Mouse (Mus musculus) neural tube, embryonic 13.5 days (tissue): Measurements from ENCODE around the gene Ndufb5. TPM values are rescaled to one million over a fixed set of nuclear protein-coding genes. Genes with fewer than 3 reads are reported as not detected.
"Not testable (repeated sequence)": the region's sequence is repeated elsewhere in the genome, so short reads cannot be mapped to it uniquely, and the experiment has no call there.

Experiments
- ATAC-seq: fragments of 200-750 bp; cut with Nextera tagmentation; 2 replicates; pipeline ENCODE4 v1.8.0; 2017; ENCODE audit warnings: low read depth, mild to moderate bottlenecking, moderate TSS enrichment, moderate library complexity
- H3K27ac ChIP-seq: fragments of 300-500 bp; sonication (generic); replicated peaks from 2 replicates; pipeline ENCODE4 v1.5.1; 2015; ENCODE audit warnings: moderate library complexity, mild to moderate bottlenecking, inconsistent platforms
- H3K27me3 ChIP-seq: fragments of 300-500 bp; sonication (generic); 2 replicates; pipeline ENCODE4 v1.6.1; 2015; ENCODE audit warnings: mild to moderate bottlenecking, inconsistent platforms
- H3K36me3 ChIP-seq: fragments of 300-500 bp; sonication (generic); 2 replicates; pipeline ENCODE4 v1.6.1; 2015; ENCODE audit warnings: mild to moderate bottlenecking, inconsistent platforms
- H3K4me1 ChIP-seq: fragments of 300-500 bp; sonication (generic); replicated peaks from 2 replicates; pipeline ENCODE4 v1.6.1; 2015; ENCODE audit warnings: inconsistent platforms
- H3K4me2 ChIP-seq: fragments of 300-500 bp; sonication (generic); 2 replicates; pipeline ENCODE4 v1.6.1; 2015; ENCODE audit warnings: inconsistent platforms, mild to moderate bottlenecking, moderate library complexity
- H3K4me3 ChIP-seq: fragments of 300-500 bp; sonication (generic); 2 replicates; pipeline ENCODE4 v1.5.1; 2015; ENCODE audit warnings: mild to moderate bottlenecking, inconsistent platforms
- H3K9ac ChIP-seq: fragments of 300-500 bp; sonication (generic); 2 replicates; pipeline ENCODE4 v1.6.1; 2015; ENCODE audit warnings: moderate library complexity, mild to moderate bottlenecking, inconsistent platforms
- H3K9me3 ChIP-seq: fragments of 300-500 bp; sonication (generic); 2 replicates; pipeline ENCODE4 v1.6.1; 2016; ENCODE audit warnings: inconsistent platforms
- WGBS: fragments of 180-500 bp; shearing (Covaris S2); methylation state at CpG from one replicate; pipeline ENCODE4 v1.1.7; 2015; 5-methylcytosine and 5-hydroxymethylcytosine counted together
- polyA plus RNA-seq: library from polyadenylated mRNA; unstranded; fragments of >200 nt; fragmentation: Nextera tagmentation; extraction: Ambion mirVana; gene quantifications from 2 replicates; pipeline ENCODE4 v1.2.1, GENCODE M21; 2015

Ndufb5 gene
- polyA plus RNA-seq, 1 experiment from 2014 or later, result 354 TPM

DNA sequence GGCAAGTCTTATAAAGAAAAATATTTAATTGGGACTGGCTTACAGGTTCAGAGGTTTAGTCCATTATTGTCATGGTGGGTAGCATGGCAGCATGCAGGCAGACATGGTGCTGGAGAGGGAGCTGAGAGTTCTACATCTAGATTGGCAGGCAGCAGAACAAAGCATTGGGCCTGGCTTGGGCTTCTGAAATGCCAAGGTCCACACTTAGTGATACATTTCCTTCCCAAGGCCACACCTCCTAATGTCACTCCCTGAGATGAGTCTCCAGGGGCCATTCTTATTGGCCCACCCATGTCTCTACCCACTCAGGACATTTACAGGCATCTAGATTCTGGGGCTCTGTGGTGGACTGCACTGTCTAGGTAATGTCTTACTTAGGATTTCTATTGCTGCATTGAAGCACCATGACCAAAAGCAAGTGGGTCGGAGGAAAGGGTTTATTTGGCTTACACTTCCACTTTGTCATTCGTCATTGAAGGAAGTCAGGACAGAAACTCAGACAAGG, 5.5 kb downstream of the Ndufb5 start:
- Histone ChIP-seq H3K27ac (no peak overlapping the region), H3K4me3 (no peak overlapping the region), H3K9ac (no peak overlapping the region), H3K27me3 (no peaks in the 10 kb centered on the region), H3K4me1 (peaks cover 23% of the 10 kb centered on the region), H3K4me2 (no peak overlapping the region), H3K36me3 (peaks cover 54% of the 10 kb centered on the region), H3K9me3 (no peaks in the 10 kb centered on the region)
- no peak for ATAC-seq
- WGBS, result 90% methylated on average over 2 of the region's 2 CpGs

DNA sequence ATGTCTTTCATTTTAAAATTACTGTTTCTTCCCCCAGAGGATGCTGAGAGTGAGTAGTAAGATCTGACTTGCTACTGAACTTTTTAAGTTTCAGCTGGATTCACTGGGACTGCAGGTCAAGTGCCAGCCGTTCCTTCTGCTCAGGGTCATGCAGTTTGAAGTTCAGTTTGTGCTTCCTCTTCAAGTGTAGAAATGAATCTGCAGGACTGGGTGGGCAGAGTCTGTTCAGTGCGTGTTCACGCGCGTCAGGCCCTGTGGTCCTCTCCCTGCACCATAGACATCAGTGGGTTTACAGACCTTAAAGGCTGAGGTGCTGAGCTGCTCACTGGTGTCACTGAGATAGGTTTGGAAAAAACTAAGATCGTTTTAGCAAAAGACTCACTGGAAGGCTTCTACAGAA, 8.2 kb downstream of the Ndufb5 start:
- Histone ChIP-seq H3K36me3 (peaks cover 65% of the 10 kb centered on the region), H3K9ac (no peak overlapping the region), H3K4me2 (no peak overlapping the region), H3K27ac (no peak overlapping the region), H3K27me3 (no peaks in the 10 kb centered on the region), H3K4me1 (no peaks in the 10 kb centered on the region), H3K9me3 (no peaks in the 10 kb centered on the region), H3K4me3 (no peak overlapping the region)
- no peak for ATAC-seq
- 94% methylated on average over 6 of the region's 6 CpGs for WGBS

DNA sequence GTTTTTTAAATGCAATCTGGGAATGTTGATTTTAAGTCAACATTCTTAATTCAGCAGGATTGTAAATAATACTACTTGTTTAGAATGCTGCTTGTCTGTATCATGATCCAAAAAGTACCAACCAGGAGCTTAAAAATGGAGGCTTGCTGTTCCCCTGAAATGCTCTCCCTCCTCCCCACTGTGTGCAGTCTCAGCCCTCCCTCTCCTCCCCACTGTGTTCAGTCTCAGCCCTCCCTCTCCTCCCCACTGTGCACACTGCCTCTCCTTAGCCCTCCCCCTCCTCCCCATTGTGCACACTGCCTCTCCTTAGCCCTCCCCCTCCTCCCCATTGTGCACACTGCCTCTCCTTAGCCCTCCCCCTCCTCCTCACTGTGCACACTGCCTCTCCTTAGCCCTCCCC, 8.6 kb downstream of the Ndufb5 start:
- not testable (repeated sequence) for H3K9ac ChIP-seq, H3K9me3 ChIP-seq, H3K27ac ChIP-seq, H3K4me3 ChIP-seq, H3K27me3 ChIP-seq, ATAC-seq, H3K4me2 ChIP-seq, H3K4me1 ChIP-seq
- H3K36me3 ChIP-seq, result peaks cover 69% of the 10 kb centered on the region

DNA sequence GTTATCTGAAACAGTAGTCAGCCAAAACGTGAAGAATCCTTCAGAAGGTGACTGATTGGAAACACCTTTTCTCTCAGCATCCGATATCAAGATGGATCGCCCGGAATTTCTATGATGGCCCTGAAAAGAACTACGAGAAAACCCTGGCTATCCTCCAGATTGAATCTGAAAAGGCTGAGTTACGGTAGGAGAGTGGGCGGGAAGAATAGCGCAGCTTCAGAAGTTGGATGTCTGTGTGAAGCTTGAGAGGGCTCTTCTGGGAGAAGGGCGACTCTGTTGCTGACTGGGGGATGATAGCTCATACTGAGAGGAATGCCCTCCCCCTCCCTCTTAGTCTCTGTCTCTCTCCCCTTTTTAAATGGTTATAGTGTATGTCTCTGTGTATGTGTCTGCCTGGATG, 11.6 kb downstream of the Ndufb5 start:
- Histone ChIP-seq H3K9me3 (no peaks in the 10 kb centered on the region), H3K4me2 (no peak overlapping the region), H3K27me3 (no peaks in the 10 kb centered on the region), H3K36me3 (peaks cover 77% of the 10 kb centered on the region), H3K9ac (no peak overlapping the region), H3K4me3 (no peak overlapping the region), H3K4me1 (no peaks in the 10 kb centered on the region), H3K27ac (no peak overlapping the region)
- ATAC-seq, result no peak
- WGBS, result 90% methylated on average over 9 of the region's 9 CpGs

DNA sequence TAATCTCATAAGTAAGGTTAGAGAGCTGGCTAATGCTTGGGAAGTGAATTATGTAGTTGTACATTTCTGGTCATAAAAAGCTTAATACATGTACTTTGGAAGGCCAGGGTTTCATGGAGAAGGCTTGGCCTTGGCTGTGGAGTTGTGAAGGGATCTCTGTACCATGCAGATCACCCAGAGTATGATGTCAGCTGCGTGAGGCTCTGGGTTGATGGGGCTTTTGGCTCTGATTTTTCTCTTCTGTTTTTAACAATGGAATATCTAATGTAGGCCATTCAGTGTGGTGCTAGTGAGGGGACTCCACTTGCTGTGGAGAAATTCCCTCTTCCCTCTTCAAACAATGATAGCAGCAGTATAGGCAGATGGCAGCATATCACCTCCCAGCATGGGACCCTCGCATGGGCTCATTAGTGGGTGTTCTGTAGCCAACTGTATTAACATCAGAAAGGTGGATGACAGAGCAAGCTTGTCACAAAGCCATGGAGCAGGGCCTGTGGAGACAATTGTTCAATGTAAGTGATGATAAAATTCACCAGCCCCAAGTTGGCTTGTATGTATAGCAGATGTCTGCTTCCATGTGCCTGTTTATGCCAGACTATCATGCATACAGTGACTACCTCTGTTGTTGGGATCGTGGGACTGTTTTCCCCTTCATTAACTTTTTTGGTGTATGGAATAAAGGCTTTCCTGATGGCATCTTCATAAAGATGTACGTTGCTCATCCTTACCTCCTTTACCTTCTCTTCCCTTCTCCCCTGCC, 13.2 kb downstream of the Ndufb5 start:
- Histone ChIP-seq H3K27ac (no peak overlapping the region), H3K9me3 (no peaks in the 10 kb centered on the region), H3K36me3 (peaks cover 81% of the 10 kb centered on the region), H3K4me1 (no peaks in the 10 kb centered on the region), H3K4me3 (no peak overlapping the region), H3K9ac (no peak overlapping the region), H3K27me3 (no peaks in the 10 kb centered on the region), H3K4me2 (no peak overlapping the region)
- ATAC-seq, result 0 out of 2 replicates have a peak, but pooled peaks have one; percentile 36
- 88% methylated on average over 4 of the region's 4 CpGs for WGBS

DNA sequence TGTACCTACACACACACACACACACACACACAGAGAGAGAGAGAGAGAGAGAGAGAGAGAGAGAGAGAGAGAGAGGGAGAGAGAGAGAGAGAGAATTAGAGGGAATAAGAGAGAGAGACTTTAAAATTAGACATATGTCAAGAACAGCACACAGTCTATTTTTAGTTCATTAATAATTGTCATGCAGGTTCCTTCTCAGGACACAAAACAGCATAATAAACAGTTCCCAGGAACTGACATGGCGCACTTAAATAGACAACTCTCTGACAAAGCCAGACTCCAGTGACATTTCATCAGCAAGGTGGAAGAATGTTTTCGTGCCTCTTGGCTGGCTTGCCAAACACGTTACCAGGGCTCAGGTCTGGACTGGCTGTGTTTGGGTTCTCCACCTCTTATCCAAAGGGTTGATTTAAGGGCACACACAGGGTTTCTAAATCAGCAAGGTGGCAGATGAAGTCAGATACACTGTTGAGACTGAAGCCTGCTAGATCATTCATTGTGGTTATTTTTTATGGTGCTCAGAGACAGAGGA, 17.7 kb downstream of the Ndufb5 start:
- no peak for ATAC-seq
- H3K9me3 ChIP-seq, result no peaks in the 10 kb centered on the region
- H3K9ac ChIP-seq, result no peak overlapping the region
- WGBS, result 95% methylated on average over 3 of the region's 3 CpGs
- no peaks in the 10 kb centered on the region for H3K27me3 ChIP-seq
- no peak overlapping the region for H3K4me3 ChIP-seq
- H3K4me1 ChIP-seq, result no peaks in the 10 kb centered on the region
- H3K36me3 ChIP-seq, result peaks cover 50% of the 10 kb centered on the region
- no peak overlapping the region for H3K4me2 ChIP-seq
- no peak overlapping the region for H3K27ac ChIP-seq

DNA sequence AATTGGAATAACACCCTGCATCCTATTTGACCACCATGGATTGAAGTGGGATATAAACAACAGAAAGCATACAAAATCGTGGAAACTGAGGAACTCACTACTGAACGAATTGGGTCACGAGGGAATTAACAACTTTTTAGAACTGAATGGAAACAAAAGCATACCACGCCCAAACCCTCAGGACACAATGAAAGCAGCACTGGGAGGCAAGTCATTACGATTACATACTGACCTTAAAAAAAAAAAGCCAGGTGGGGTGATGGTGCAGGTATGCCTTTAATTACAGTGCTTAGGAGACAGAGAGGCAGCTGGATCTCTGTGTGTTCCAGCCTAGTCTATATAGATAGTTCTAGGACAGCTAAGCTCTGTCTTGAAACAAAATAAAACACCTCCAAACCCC, 22.4 kb downstream of the Ndufb5 start:
- H3K27ac ChIP-seq, result no peak overlapping the region
- no peaks in the 10 kb centered on the region for H3K4me1 ChIP-seq
- H3K27me3 ChIP-seq, result no peaks in the 10 kb centered on the region
- WGBS, result 68% methylated on average over 5 of the region's 5 CpGs
- H3K4me2 ChIP-seq, result no peak overlapping the region
- H3K36me3 ChIP-seq, result 0 out of 2 replicates have a peak, but pooled peaks cover 7% of the 10 kb centered on the region
- no peak for ATAC-seq
- no peak overlapping the region for H3K9ac ChIP-seq
- H3K4me3 ChIP-seq, result no peak overlapping the region
- no peaks in the 10 kb centered on the region for H3K9me3 ChIP-seq

DNA sequence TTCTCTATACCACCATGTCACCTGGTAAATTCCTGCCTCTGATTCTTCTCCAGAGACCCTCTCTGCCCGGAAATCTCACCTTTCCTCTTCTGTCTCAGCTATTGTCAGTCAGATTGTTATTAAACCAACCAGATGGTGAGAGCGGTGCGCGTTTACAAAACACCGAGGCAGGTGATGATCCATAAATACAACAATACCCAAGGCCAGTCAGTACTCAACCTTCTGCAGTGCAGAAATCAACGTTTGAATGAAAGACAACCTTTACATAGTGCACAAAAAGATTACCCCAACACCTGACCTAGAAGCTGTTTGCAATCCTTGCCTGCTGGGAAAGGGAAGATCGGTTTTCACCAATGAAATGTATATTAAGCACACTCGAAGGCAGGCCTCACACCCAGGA, 26.2 kb downstream of the Ndufb5 start:
- no peaks in the 10 kb centered on the region for H3K27me3 ChIP-seq
- 62% methylated on average over 8 of the region's 8 CpGs for WGBS

DNA sequence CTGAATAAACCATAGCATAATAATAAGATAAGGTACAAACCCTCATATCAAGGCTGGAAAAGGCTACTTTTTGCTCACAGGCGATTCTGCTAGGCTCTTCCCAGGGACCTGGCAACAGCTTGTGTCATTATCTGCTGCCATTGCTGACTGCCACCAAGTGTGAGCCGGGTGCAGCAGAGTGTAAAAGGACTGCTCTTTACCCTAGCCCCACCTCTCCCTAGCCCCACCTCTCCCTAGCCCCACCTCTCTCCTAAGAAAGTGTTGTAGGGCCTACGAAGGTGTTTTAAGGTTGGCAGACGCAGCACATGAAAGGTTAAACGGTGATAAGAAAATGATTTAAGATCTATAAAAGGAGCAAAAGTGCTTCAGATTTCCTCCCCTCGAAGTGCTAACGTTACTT, 27.1 kb downstream of the Ndufb5 start:
- H3K4me1 ChIP-seq, result no peaks in the 10 kb centered on the region
- no peak overlapping the region for H3K4me3 ChIP-seq
- H3K9me3 ChIP-seq, result no peaks in the 10 kb centered on the region
- H3K36me3 ChIP-seq, result no peaks in the 10 kb centered on the region
- WGBS, result 49% methylated on average over 7 of the region's 7 CpGs
- no peak overlapping the region for H3K4me2 ChIP-seq
- no peak overlapping the region for H3K27ac ChIP-seq
- ATAC-seq, result no peak
- no peak overlapping the region for H3K9ac ChIP-seq
- no peaks in the 10 kb centered on the region for H3K27me3 ChIP-seq

More for the DNA sequence above, 26.2 kb downstream of the Ndufb5 start:
- ATAC-seq, result no peak
- Histone ChIP-seq H3K27ac (no peak overlapping the region), H3K4me3 (no peak overlapping the region), H3K4me2 (no peak overlapping the region), H3K4me1 (no peaks in the 10 kb centered on the region), H3K36me3 (no peaks in the 10 kb centered on the region), H3K9me3 (no peaks in the 10 kb centered on the region), H3K9ac (no peak overlapping the region)

DNA sequence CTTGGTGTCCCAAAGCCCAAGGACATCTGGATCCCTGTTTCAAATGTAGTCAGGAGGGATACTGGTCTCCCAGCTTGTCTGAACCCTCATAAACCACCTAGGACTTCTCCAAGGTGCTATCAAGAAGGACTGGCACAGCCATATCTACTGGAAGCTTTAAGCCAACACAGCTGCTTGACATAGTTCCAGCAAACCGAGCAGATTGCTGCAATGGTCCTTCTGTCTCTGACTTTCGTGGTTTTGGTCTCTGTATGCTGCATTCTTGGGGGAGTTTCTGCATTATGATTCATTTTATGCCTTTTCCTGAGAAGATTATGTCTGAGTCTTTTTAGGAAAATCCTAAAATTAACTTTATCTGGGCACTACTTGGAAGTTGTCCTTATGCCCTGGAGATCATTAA, 34.0 kb downstream of the Ndufb5 start:
- no peak overlapping the region for H3K27ac ChIP-seq
- no peak overlapping the region for H3K9ac ChIP-seq
- H3K27me3 ChIP-seq, result no peaks in the 10 kb centered on the region
- no peaks in the 10 kb centered on the region for H3K9me3 ChIP-seq
- WGBS, result 77% methylated on average over 2 of the region's 2 CpGs
- H3K36me3 ChIP-seq, result no peaks in the 10 kb centered on the region
- H3K4me1 ChIP-seq, result no peaks in the 10 kb centered on the region
- no peak overlapping the region for H3K4me2 ChIP-seq
- ATAC-seq, result no peak
- H3K4me3 ChIP-seq, result no peak overlapping the region
